Mouse (Mus musculus): ENCODE measurements at regions not wholly inside any gene's neighbourhood (a gene's known extent, or its start where the extent isn't known, plus 50 kb on each side); places are given as distances from the start of the nearest gene placed in this dataset.

DNA sequence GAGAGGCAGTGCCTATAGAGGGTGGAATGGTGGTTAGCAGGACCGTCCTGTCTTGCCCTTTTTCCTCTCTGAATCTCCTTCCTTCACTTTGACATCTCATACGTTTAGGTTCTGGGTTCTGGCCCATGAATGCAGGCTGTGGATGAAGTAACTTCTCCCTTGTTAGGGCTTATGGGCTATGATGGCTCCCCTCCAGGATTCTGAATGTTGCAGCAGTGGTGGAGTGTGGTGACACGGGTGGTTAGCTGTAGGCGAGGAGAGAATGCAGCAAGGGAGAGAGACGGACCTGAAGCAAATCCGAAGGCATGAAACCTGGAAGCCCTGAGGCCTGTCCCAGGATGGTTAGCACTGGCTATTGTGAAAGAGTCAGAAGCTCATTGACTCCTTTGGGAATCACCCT, 204.4 kb upstream of the Gm5148 start:
- no peak for DNase-seq (ENCODE audit: low spot score in 2 of 2)

DNA sequence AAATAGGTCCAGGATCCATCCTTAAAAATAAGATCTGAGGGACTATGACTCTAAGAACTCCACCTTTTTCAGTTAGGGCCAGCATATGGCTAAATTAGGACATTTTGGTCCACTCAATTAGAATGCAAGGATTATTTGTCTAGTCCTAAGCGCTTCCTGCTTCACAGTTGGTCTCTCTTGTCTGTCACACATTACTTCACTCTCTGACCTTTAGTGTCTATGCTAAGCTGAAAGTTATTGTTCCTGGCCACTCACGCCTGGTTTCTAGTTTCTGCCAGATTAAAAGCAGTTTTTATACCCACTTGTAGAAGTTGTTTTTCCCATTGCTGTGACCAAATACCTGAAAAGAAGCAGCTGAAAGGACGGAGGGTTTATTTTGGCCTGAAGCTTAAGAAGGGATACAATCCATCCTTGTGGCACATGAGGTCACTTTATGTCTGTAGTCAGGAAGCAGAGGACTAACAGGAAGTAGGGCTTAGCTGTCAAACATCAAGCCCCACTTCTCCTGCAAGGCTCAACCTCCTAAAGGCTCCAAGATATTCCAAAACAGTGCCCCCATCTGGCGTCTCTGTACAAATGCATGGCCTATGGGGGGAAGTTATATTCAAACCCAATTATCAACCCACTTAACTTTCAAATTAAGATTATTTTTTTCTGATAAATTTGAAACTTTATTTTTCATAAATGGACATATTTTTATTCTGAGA, 195.3 kb upstream of the Gm5148 start:
- no peak for DNase-seq (ENCODE audit: low spot score in 2 of 2)

DNA sequence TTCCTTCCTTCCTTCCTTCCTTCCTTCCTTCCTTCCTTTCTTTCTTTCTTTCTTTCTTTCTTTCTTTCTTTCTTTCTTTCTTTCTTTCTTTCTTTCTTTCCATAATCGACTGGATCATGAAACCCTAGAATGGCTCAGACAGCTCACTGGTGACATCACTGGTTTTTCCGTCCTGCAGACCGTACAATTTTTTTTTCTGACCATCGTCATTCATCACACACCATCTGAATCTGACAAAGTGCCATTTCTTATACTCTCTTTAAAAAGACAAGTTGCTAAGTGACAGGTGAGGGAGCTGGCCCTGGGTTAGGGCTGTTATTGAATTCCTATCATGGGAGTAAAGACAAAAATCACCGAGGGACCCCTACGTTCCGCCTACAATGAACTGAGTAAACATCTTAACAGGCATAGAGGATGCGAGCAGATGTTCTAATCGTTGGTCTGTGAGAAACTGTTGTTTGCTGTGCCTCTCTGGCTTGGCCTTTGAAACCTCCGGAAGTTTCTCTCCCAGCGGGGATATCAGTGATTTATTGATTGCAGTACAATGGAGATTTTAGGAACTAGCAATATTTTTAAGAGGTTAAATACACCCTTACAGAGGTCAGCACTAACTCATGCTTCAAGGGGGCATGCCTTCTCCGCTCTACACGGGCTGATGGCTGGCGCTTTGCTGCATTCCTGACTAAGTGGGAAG, 192.6 kb upstream of the Gm5148 start:
- DNase-seq (ENCODE audit: low spot score in 2 of 2): no peak

DNA sequence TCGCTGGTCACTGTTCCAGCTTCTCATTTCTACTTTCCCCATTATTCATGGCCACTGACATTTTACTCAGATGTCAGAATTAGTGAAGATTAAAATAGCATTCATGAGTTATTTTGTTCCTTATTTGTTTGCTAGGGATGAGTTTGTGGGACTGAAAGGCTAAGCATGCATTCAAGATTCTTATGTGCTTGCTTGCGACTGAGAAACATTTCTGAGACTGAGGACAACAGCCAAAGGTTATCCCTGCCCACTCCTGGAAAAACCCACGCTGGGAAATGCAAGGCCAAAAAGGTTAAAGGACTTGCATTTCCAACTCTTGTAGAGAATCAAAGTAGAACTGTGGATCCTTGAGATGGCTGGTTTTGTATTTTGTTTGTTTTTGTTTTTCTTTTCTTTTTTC, 192.0 kb upstream of the Gm5148 start:
- DNase-seq (ENCODE audit: low spot score in 2 of 2): no peak

DNA sequence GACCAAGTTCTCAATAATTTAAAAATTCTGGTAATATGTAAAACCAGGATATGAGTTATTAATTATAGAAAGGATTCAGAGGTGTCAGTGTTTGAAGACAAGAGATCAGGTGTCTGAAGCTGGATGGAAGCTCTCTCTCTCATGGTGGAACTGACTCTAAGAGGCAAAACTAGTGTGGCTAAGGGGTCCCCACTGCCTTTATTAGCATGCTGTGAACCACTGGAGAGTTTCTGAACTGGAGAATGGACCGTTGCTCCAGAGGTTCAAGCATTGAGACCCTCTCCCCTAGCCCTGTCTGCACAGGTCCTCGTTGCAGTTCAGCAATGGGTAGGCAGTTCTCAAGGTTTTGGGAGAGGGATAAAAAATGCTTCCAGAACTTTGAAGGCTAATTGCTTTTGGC, 191.4 kb upstream of the Gm5148 start:
- DNase-seq (ENCODE audit: low spot score in 2 of 2): no peak

DNA sequence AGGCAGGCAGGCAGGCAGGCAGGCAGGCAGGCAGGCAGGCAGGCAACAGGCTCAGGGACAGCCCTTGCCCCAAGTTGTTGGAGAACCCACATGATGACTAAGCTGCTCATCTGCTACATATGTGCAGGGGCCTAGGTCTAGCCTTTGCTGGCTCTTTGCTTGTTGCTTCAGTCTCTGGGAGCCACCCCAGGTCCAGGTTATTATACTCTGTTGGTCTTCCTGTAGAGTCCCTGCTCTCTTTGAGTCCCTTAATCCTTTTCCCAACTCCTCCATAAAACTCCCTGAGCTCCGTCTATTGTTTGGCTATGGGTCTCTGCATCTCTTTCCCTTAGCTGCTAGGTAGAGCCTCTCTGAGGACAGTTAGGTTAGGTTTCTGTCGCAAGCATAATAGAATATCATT, 189.8 kb upstream of the Gm5148 start:
- DNase-seq (ENCODE audit: low spot score in 2 of 2): no peak

GRCm38 (mm10) chr3:37909821-37910220, 185.5 kb upstream of the Gm5148 start:
- no peak for DNase-seq (ENCODE audit: low spot score in 2 of 2)

DNA sequence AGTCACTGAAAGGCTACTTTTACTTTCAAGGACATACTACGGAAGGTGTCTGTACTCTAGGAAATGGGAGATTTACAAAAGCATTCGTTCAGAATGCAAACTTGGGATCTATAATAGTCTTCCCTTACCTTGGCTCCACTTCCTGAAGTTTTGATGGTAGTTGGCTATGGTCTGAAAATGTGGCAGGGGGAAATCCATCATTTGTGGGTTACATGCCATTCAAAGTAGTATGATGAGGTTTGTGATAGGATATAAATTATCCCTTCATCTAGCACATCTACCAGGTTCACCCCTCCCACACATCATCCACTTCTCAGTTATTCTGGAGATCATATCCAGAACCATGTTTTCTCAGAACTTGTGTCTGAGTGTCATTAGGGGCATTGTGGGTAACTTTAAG, 184.7 kb upstream of the Gm5148 start:
- no peak for DNase-seq (ENCODE audit: low spot score in 2 of 2)

- no peak for DNase-seq (ENCODE audit: low spot score in 2 of 2)
These were observed 184.2 kb upstream of the Gm5148 start for GRCm38 (mm10) chr3:37908456-37908855.

DNA sequence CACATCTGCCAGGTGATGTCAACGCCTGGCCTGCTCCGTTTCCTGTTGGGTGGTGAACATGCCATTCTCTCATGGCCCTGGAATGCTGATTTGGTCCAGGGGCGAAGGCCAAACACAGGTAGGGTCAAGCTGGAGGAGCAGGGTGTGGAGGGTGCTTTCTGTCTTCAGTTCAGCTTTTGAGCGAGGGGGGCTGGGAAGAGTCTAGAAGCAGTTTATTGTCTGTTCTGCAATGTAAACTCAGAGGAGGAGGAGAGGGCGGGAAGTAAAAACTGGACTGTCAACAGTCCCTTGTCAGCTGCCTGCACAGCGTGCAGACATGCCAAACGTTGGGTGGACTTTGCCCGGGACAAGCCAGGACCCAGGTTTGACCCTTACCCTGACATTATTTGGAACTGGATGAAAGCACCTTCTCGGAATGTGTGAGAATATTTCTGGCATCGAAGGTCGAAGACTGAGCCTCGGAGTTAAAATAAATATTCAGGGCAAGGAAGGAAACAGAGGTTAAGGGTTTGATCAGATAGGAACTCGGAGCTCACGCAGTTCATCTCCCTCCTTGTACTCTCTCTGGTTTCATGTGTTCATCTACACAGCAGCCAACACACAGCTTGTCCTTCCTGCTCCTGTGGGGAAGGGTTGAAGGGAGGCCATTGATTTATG, 183.3 kb upstream of the Gm5148 start:
- DNase-seq (ENCODE audit: low spot score in 2 of 2): no peak

GRCm38 (mm10) chr3:37906806-37907251, 182.5 kb upstream of the Gm5148 start:
- DNase-seq (ENCODE audit: low spot score in 2 of 2): no peak

DNA sequence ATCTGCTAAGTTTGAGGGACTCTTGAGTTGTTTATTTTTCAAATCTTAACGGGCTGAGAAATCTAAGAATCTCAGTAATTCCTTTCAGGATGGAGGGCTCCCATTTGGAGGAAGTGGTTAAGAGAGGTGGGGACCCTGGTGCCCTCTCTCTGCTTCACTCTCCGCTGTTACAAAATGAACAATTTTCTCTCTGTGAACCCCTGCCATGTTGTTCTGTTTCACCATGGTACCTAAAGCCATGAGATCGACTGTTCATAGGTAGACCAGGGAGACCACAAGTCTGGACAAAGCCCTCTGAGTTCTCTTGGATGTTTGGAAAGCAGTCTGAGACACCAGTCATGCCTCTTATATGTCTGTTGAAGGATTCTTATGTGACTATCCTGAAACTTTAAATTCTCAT, 179.9 kb upstream of the Gm5148 start:
- DNase-seq (ENCODE audit: low spot score in 2 of 2): no peak

- DNase-seq (ENCODE audit: low spot score in 2 of 2): no peak
These were observed 179.2 kb upstream of the Gm5148 start for GRCm38 (mm10) chr3:37903482-37903881.

DNA sequence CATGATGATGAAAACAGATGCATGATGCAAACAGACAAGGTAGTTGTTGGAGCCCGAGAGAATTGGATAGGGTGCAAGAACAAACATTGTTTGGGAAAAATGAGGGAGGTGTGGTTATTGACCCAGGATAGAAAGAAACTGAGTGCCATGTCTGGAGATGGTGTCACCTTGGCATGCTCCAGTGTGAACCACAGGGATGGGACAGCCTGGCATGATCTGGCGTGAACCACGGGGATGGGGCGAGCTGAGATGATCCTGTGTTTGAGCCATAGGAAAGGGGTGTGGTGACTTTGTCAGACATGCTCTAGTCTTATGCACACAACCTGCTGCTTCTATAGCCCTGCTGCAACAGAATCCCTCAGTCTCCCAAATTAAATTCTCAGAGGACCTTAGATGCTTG, 178.7 kb upstream of the Gm5148 start:
- no peak for DNase-seq (ENCODE audit: low spot score in 2 of 2)

- DNase-seq (ENCODE audit: low spot score in 2 of 2): no peak
These were observed 173.1 kb upstream of the Gm5148 start for GRCm38 (mm10) chr3:37897392-37897791.

GRCm38 (mm10) chr3:37896821-37897311, 172.6 kb upstream of the Gm5148 start:
- peak; percentile 71 to 72 for DNase-seq (ENCODE audit: low spot score in 2 of 2)

DNA sequence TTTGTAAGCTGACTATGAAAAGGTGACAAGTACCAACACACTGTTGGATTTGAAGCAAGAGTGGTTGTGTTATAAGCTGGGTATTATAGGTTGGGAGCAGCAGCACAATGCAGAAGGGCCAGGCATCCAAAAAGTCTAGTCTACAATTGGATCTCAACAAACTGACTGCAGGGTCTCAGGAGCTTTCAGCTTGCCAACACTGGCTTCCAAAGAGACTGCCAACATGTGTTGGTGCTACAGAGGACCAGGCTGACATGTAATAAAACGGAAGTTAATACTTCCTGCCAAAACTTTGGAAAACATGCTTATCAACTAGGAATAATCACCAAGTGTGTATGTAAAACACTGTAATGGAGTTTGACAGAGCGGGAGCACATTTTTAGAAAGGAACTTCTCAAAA, 170.3 kb upstream of the Gm5148 start:
- DNase-seq (ENCODE audit: low spot score in 2 of 2): no peak

DNA sequence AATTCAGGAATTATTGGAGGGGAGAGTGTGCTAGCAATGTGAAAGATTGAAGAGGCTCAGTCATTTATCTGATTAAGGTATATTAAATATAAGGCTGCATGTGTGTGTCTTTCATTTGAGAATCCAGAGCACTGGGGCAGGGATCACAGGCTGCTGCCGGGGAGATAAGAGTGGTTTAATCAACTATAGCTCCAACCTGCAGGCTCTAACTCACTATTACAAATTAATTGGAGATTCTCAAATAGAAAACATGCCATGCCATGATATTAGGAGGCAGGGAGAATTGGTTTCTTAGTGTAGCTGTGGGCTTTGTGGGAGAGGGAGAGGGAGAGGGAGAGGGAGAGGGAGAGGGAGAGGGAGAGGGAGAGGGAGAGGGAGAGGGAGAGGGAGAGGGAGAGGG, 165.9 kb upstream of the Gm5148 start:
- DNase-seq (ENCODE audit: low spot score in 2 of 2): no peak

- no peak for DNase-seq (ENCODE audit: low spot score in 2 of 2)
These were observed 164.2 kb upstream of the Gm5148 start for GRCm38 (mm10) chr3:37888455-37888854.

- no peak for DNase-seq (ENCODE audit: low spot score in 2 of 2)
These were observed 163.4 kb upstream of the Gm5148 start for GRCm38 (mm10) chr3:37887711-37888110.

DNA sequence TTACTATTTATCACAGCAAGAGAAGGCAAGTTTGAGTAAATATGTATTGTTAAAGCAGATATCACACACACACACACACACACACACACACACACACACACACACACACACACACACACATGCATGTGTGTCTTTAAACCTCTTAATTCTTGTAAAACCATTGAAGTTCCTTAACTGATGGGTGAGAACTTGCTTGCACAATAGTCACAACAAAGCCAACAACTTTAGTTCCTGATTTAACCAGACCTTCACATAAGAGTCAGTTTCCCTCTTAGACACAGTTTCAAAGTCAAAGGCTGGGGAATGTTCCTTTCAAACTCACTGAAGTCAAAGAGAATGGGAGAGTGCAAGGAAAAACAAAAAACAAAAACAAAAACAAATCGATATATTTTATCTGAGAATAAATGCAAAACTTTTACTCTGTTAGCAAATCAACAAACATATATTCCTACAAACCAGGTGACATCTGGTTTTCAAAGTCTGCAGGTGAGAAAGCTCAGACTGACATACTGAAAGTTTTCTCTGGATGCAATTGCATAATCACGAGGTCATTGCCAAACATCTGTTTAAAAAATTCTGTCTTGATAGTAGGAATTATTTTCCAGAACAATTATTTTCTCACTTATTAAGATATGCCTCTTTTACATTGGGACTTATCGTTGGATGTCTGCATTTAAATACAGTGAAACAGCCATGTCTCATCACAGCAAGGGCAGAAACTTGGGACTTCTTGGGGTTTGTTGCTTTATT, 162.6 kb upstream of the Gm5148 start:
- no peak for DNase-seq (ENCODE audit: low spot score in 2 of 2)

DNA sequence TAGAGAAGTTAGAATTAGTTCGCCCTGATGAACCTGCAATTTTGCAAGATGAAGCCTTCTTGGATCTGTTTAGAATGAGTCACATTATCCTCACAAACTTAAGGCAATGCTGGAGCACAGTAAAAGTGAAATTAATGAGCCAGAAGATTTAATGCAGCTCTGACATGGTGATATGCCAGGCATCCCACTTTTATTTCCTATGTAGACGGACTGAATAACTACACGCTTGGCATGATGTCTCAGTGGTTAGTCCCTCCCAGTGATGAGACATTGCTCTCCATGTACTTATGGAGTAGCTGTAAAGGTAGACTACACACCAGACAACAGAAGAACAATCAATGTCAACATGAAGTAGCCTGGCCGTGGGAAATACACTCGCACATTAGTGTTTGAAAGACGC, 161.5 kb upstream of the Gm5148 start:
- DNase-seq (ENCODE audit: low spot score in 2 of 2): no peak
